Mouse (Mus musculus) v-Abl transformed pro-B cells (cell line): ENCODE measurements at regions not wholly inside any gene's neighbourhood (a gene's known extent, or its start where the extent isn't known, plus 50 kb on each side); places are given as distances from the start of the nearest gene placed in this dataset.

Source experiments
- in situ Hi-C, 2 experiments: fragments of 400-800 bp; cut with MboI; formaldehyde crosslinking; loops; one replicate each; pipeline ENCODE4 v1.15.1; 2025; ENCODE audit not compliant: unreplicated experiment in 2 of 2

- in situ Hi-C loops = no loop called here
Measured at GRCm38 (mm10) chr12:71476238-71476637, 166.6 kb downstream of the Dact1 start.

GRCm38 (mm10) chr12:71477691-71478090 is 168.0 kb downstream of the Dact1 start:
- in situ Hi-C loops = no loop called here

GRCm38 (mm10) chr12:71481371-71481770 is 171.7 kb downstream of the Dact1 start:
- in situ Hi-C loops = no loop called here

GRCm38 (mm10) chr12:71481899-71482593 is 172.4 kb downstream of the Dact1 start:
- in situ Hi-C loops = no loop called here

- in situ Hi-C loops = no loop called here
Measured at GRCm38 (mm10) chr12:71482619-71483018, 172.9 kb downstream of the Dact1 start.

- in situ Hi-C loops = no loop called here
Measured at GRCm38 (mm10) chr12:71483536-71484165, 174.0 kb downstream of the Dact1 start.

- in situ Hi-C loops = no loop called here
Measured at GRCm38 (mm10) chr12:71484286-71484685, 174.6 kb downstream of the Dact1 start.

GRCm38 (mm10) chr12:71486078-71486477 is 176.4 kb downstream of the Dact1 start:
- in situ Hi-C loops = no loop called here

GRCm38 (mm10) chr12:71487591-71488435 is 178.1 kb downstream of the Dact1 start:
- in situ Hi-C loops = no loop called here

GRCm38 (mm10) chr12:71489295-71489694 is 179.6 kb downstream of the Dact1 start:
- in situ Hi-C loops = no loop called here

- in situ Hi-C loops = no loop called here
Measured at GRCm38 (mm10) chr12:71494803-71495293, 185.2 kb downstream of the Dact1 start.

- in situ Hi-C loops = no loop called here
Measured at GRCm38 (mm10) chr12:71498246-71499029, 188.8 kb downstream of the Dact1 start.

- in situ Hi-C loops = no loop called here
Measured at GRCm38 (mm10) chr12:71501299-71501810, 191.7 kb downstream of the Dact1 start.

- in situ Hi-C loops = no loop called here
Measured at GRCm38 (mm10) chr12:71503265-71503664, 193.6 kb downstream of the Dact1 start.

GRCm38 (mm10) chr12:71506206-71506605 is 196.5 kb downstream of the Dact1 start:
- in situ Hi-C loops = no loop called here

- in situ Hi-C loops = no loop called here
Measured at GRCm38 (mm10) chr12:71506716-71507115, 197.0 kb downstream of the Dact1 start.

GRCm38 (mm10) chr12:71512915-71513612 is 203.4 kb downstream of the Dact1 start:
- in situ Hi-C loops = no loop called here

GRCm38 (mm10) chr12:71519520-71519919 is 209.8 kb downstream of the Dact1 start:
- in situ Hi-C loops = no loop called here

- in situ Hi-C loops = no loop called here
Measured at GRCm38 (mm10) chr12:71521936-71522335, 212.3 kb downstream of the Dact1 start.

GRCm38 (mm10) chr12:71522451-71522850 is 212.8 kb downstream of the Dact1 start:
- in situ Hi-C loops = no loop called here
